Mouse (Mus musculus) lung, adult 18-20 months (tissue): ENCODE measurements at regions not wholly inside any gene's neighbourhood (a gene's known extent, or its start where the extent isn't known, plus 50 kb on each side); places are given as distances from the start of the nearest gene placed in this dataset.
"Not testable (repeated sequence)": the region's sequence is repeated elsewhere in the genome, so short reads cannot be mapped to it uniquely, and the experiment has no call there.

ENCODE experiments used
- DNase-seq, 2 experiments: peaks; one replicate each; pipeline ENCODE4 v3.0.0; 2022; ENCODE audit warnings: mixed read lengths in 2 of 2

- DNase-seq = no peak
Measured at GRCm38 (mm10) chr7:137522450-137522849, 85.0 kb downstream of the Glrx3 start.

DNA sequence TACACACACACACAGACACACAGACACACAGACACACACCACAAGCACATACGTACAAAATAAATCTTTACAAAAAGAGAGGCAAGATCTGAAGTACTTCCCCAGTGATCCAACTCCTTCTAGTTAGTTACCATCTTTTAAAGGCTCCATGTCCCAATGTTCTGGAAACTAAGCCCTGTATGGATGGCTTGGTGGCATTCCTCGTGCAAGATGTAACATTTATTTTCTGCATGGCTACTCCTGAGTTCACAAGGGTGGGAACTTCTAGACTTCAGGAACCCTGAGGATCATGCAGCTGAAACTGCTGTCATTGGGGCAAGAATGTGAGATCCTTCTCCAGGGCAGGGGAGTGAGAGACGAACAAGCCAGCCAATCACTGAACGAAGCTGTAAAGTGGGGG lies 96.1 kb downstream of the Glrx3 start:
- no peak for DNase-seq

DNA sequence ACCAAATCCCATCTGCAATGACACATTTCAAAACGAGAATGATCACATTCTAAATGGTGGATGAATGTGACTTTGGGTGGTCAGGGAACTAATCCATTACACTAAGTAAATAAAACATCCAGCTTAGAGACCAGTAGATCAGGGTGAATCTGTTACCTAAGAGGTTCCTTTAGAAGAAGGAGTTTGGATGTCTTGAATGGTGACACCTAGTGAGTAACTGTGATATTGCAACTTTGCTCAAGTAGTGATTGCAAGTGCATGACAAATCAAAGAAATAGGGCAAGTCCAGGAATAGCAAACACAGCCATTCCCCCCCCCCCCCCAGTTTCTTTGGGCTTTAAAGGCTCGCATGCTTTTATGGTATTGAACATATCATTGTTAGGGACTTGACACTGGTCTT lies 112.6 kb downstream of the Glrx3 start:
- peak in 1 of 2 experiments; percentile 1 for DNase-seq

DNA sequence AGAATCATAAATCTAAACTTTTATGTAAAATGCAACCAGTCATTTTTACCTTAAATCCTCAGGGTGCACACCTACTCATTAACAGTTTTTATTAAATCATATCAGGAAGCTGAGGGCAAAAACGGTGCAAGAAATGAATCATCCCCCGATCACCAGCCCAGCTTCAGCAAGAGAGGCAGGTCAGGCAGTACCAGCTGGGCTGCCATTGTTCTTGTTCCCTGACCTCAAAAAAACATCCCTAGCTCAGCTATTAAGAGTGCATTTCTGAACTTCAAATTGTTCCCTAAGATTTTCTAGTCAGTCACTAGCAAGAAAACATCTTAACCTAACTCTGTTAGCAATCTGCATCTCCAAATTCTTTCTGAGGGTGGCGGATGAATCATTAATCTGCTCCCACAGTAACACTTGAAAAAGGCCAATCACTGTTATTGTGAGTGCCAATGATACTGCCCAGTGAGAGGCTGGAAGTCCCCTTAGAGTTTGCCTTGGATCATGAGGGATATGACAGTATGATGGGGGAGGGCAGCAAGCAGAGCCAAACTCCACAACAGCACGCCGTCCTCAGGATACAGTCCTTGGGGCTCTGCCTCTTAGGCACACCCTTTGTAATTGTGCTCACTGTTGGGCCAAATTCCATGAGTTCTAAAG lies 115.3 kb downstream of the Glrx3 start:
- no peak for DNase-seq

DNA sequence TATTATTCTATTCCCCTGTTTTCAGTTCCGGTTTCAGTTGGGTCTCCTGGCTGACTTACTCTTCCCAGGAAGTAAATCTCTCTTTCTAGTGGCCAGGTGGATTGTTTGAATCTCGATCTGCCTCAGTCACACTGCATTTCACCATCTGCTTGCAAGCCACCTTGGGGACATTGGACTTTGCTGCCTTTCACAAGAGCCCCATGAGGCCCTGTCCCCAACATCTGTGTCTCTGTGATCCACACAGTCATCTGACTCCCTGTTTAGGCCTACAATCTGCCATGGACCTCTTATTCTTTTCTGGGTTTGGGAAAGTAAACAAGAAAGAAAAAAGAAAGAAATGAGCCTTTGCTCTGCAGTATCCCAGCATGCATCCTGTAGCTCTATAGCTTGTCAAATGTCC lies 118.1 kb downstream of the Glrx3 start:
- DNase-seq = no peak

DNA sequence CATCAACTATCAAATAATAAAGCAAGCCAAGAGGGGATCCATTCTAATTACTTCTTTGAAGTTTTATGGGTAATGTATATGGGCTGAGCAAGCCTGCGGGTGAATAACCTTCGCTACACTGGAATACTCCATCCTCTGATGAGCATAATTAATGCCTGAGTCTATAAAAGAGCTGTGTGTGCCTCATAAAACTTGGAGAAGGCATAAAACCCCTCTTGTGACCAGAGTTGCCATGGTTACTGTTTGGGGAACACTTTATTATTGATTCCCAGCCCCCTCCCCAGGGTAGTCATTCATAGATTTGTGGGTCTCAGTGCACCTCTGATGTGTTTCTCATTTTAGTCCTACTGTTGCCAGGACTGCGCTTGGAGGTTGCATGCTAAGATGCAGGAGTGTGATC lies 120.0 kb downstream of the Glrx3 start:
- no peak for DNase-seq

GRCm38 (mm10) chr7:137558871-137559270 lies 121.5 kb downstream of the Glrx3 start:
- no peak for DNase-seq

DNA sequence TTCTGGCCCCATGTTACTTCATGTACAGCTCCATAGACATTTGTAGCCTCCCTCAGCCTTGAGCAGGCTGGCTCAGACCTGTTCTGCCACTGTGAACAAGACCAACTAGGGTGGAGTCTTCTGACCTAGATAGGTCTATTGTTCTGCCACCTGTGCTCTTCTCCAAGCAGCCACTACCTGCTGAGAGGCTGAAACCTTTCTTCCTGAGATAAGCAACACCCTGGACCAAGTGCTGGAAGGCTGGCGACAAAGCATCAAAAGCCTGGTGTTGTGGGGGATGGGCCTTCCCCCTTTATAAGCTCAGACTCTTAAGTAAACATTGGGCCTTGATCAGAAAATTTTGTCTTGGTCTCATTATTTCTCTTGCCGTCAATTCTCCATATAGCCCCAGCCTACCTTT lies 132.8 kb downstream of the Glrx3 start:
- DNase-seq = no peak

GRCm38 (mm10) chr7:137575491-137575890 lies 138.1 kb downstream of the Glrx3 start:
- DNase-seq = no peak

DNA sequence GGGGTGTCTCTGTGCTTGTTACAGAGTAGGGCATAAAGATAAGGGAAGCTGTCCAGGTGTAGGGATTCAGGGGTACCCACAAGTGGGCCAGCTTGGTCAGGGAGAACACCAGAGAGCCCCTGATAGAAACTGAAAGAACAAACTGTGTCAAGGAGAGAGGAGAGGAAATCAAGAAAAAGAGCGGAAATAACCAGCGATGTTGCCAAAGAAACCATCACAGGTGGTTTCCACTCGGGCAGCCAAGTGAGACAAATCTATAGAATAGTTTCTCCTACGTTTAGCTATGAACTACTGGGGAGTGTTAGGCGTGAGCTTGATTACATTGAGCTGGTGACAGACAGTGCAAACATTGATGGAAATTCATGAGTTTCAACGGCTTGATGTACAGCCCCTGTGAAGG lies 138.8 kb downstream of the Glrx3 start:
- peak in 1 of 2 experiments; percentile 5 for DNase-seq

DNA sequence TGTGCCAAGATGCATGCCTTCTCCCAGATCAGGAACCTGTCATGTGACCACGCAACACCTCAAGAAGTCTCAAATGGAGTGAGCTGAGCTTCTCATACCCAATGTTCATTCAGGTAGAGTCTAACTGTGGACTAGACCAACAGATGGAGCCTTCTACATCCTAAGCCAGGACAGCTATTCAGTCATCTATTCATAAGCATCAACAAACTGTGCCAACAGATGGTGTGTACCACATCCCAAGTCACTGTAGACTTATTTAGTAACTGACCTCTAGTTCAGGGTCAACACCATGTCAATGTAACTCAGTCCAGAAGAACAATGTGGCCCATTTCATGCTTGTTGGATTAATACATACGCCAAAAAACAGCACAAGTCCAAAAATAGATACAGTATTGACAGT lies 146.1 kb downstream of the Glrx3 start:
- DNase-seq = no peak

- DNase-seq = not testable (repeated sequence)
Measured at GRCm38 (mm10) chr7:137584916-137585315, 147.5 kb downstream of the Glrx3 start.

GRCm38 (mm10) chr7:137593570-137593969 lies 156.2 kb downstream of the Glrx3 start:
- DNase-seq = peak; percentile 2 to 8

GRCm38 (mm10) chr7:137595567-137595966 lies 158.2 kb downstream of the Glrx3 start:
- DNase-seq = no peak

- DNase-seq = no peak
Measured at GRCm38 (mm10) chr7:137596161-137596560, 158.7 kb downstream of the Glrx3 start.

DNA sequence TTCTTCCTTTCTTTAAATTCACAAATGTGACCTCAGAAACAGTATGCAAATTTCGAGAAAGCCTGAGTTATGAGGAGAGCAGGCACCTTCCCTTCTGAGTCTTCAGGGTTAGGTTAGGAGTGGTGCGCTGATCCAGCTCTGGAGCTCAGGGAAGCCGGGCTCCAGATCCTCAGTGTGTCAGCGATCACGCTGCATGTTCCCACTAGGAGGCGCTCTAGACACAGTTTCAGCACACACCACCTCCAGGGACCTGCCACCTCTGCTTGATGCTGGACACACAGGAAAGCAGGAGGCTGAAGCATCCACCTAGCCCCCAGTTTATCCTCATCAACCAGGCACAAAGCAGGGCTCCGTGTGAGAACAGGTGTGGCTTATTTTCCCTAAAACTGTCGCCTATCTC lies 165.6 kb downstream of the Glrx3 start:
- peak; percentile 42 to 45 for DNase-seq

GRCm38 (mm10) chr7:137609752-137610151 lies 172.3 kb downstream of the Glrx3 start:
- no peak for DNase-seq

DNA sequence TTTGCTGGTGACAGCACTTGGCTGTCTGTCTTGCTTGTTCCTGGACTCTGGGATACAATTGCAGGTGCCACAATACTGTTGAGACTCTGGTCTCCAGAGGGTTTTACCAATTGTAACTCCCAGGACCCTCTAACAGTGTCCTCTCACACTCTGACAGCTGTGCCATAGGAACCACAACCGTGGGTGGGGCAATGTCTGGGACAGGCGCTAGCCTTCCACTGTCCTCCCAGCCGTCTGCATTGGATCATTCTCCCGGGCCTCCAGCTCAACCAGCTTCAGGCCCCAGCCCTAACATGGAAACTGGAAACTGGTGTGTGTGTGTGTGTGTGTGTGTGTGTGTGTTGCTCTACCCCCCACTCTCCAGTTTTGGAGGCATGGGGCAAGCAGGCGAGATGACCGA lies 173.9 kb downstream of the Glrx3 start:
- DNase-seq = no peak

DNA sequence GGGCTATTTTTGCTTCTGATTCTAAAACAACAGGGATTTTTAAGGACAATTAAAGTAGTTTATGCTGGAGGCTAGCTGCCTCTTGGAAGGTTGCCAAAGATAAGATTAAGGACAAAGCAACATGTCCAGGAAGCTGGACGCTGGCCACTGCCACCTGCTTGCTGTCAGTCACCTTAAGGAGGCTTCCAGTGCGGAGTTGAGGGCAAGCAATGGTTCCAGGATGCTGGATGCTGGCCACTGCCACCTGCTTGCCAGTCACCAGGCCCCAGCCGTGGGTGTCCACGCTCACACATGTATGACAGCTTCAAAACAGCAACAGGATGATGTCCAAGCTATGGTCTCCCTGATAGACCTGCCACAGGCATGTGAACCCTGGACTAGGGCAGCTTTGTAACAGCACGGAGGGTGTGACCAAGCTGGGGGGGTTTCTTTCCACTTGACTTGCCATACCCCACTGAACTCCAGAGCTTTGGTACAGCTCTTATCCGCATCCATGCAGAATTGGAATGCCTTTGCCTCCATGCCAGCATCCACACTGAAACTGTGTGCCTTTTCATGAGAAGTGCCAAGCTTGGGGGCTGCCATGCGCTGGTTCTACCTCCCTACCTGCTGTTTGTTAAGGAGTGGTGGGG lies 174.6 kb downstream of the Glrx3 start:
- DNase-seq = no peak

DNA sequence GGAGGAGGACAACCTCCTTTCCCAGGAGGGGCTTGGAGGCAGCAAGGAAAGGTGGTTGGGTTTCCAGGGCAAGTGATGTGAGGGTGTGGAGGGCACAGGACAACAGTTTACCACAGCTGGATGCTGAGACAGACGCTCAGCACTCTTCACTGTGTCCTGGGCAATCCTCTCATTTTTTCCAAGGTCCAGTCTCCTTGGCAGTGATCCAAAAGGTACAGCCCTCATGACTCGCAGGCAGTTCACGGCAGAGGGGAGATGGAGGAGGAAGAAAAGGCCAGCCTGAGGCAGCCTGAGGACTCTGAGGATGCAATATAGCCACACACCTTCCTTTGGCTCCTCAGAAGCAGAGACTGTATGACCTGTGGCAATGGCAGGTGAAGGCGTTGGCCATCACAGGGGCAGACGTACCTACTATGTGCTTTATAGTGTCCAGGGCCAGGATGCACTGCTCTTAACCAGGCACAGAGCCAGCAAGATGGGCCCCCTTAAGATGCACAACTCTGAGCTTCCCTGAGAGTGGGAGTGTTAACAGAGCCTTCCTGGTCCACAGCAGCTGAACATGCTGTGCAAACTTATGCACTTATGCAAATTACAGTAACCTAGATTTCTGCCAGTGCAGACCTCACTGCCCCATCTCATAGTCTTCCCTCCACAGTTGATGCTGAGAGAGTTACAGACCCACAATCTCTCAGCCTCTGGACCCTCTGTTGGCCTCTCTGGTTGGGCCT lies 181.2 kb downstream of the Glrx3 start:
- DNase-seq = no peak

DNA sequence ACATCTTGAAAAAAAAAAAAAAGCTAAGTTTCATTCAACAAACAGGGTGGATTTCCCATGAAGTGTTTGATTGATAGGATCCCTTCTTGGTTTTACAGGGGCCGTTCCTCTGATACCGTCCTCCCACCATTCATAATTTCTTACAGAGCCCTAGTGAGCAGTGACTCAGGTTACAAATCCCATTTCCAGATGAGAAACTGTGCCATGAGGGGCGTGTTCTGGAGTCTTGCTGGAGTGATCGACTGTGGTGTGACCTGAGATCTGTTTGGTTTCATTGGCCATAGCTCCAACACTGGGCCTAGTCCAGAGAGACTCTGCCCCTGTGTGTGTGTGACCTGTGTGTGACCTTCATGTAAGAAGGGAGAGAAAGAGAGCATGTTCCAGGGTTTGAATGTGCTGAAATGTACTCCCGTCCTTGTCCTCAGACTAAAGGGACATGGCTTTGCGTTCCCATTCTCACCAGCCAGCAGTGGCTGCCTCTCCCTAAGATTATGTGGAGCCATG lies 181.9 kb downstream of the Glrx3 start:
- no peak for DNase-seq

DNA sequence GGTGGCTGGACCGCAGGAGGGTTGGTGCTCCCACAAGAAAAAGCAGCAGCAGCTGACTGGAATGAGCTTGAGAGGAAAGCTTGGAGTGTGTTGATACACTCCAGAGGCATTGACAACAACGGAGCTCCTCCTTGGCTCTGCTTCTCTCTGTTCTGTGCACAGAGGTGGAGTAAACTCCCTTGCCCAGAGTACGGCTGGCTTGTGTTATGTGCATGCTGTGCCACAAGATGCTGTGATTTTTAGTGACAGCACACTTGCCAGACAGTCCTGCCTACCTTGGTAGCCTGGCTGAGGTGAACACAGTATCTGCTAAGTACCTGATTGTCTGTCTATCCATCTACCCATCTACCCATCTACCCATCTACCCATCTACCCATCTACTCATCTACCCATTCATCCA lies 190.9 kb downstream of the Glrx3 start:
- no peak for DNase-seq

- no peak for DNase-seq
Measured at GRCm38 (mm10) chr7:137629540-137629939, 192.1 kb downstream of the Glrx3 start.

GRCm38 (mm10) chr7:137648621-137649020 lies 211.2 kb downstream of the Glrx3 start:
- no peak for DNase-seq
